Mouse (Mus musculus): ENCODE measurements around the gene Zfp786.
"Not testable (repeated sequence)": the region's sequence is repeated elsewhere in the genome, so short reads cannot be mapped to it uniquely, and the experiment has no call there.

Gene Zfp786

GRCm38 (mm10) chr6:47830104-47831078, at the start of gene Zfp786:
Zfp786 (minus strand) TSS chr6:47830867.
- ATAC-seq (ENCODE audit: low TSS enrichment), result peak; percentile 93

GRCm38 (mm10) chr6:47880166-47880565, 49.5 kb upstream of the Zfp786 start:
- ATAC-seq (ENCODE audit: low TSS enrichment), result no peak

- no peak for ATAC-seq (ENCODE audit: low TSS enrichment)
These were observed 48.5 kb upstream of the Zfp786 start for GRCm38 (mm10) chr6:47879049-47879716.

- no peak for ATAC-seq (ENCODE audit: low TSS enrichment)
These were observed 47.9 kb upstream of the Zfp786 start for GRCm38 (mm10) chr6:47878593-47878992.

GRCm38 (mm10) chr6:47878133-47878514, 47.5 kb upstream of the Zfp786 start:
- peak; percentile 17 for ATAC-seq (ENCODE audit: low TSS enrichment)

- ATAC-seq (ENCODE audit: low TSS enrichment), result peak; percentile 96
These were observed 46.9 kb upstream of the Zfp786 start for GRCm38 (mm10) chr6:47877461-47878132.

- no peak for ATAC-seq (ENCODE audit: low TSS enrichment)
These were observed 46.4 kb upstream of the Zfp786 start, which contains the start of gene Zfp282 for GRCm38 (mm10) chr6:47877058-47877457. Zfp282 (plus strand) TSS chr6:47877204.

- ATAC-seq (ENCODE audit: low TSS enrichment), result no peak
These were observed 41.6 kb upstream of the Zfp786 start for GRCm38 (mm10) chr6:47872266-47872665.

GRCm38 (mm10) chr6:47857729-47858128, 27.1 kb upstream of the Zfp786 start:
- not testable (repeated sequence) for ATAC-seq (ENCODE audit: low TSS enrichment)

GRCm38 (mm10) chr6:47857241-47857640, 26.6 kb upstream of the Zfp786 start:
- ATAC-seq (ENCODE audit: low TSS enrichment), result no peak

- no peak for ATAC-seq (ENCODE audit: low TSS enrichment)
These were observed 15.1 kb upstream of the Zfp786 start for GRCm38 (mm10) chr6:47845779-47846178.

- no peak for ATAC-seq (ENCODE audit: low TSS enrichment)
These were observed 11.7 kb upstream of the Zfp786 start for GRCm38 (mm10) chr6:47842337-47842736.

- ATAC-seq (ENCODE audit: low TSS enrichment), result no peak
These were observed 11.2 kb upstream of the Zfp786 start for GRCm38 (mm10) chr6:47841831-47842230.

GRCm38 (mm10) chr6:47841077-47841476, 10.4 kb upstream of the Zfp786 start:
- no peak for ATAC-seq (ENCODE audit: low TSS enrichment)

- ATAC-seq (ENCODE audit: low TSS enrichment), result no peak
These were observed 7.0 kb upstream of the Zfp786 start for GRCm38 (mm10) chr6:47837630-47838029.

- peak; percentile 68 for ATAC-seq (ENCODE audit: low TSS enrichment)
These were observed 5.4 kb upstream of the Zfp786 start for GRCm38 (mm10) chr6:47835984-47836521.

- ATAC-seq (ENCODE audit: low TSS enrichment), result peak; percentile 94
These were observed 4.9 kb upstream of the Zfp786 start, which contains the start of gene Zfp398 for GRCm38 (mm10) chr6:47835482-47835983. Zfp398 (plus strand) TSS chr6:47835661.

GRCm38 (mm10) chr6:47832220-47832619, 1.6 kb upstream of the Zfp786 start:
- no peak for ATAC-seq (ENCODE audit: low TSS enrichment)

- peak; percentile 60; the same call in 1 of the 2 replicates for ATAC-seq (ENCODE audit: low TSS enrichment)
These were observed 1.7 kb downstream of the Zfp786 start for GRCm38 (mm10) chr6:47828950-47829349.

GRCm38 (mm10) chr6:47827462-47827861, 3.2 kb downstream of the Zfp786 start:
- no peak for ATAC-seq (ENCODE audit: low TSS enrichment)

- ATAC-seq (ENCODE audit: low TSS enrichment), result no peak
These were observed 6.4 kb downstream of the Zfp786 start for GRCm38 (mm10) chr6:47824241-47824640.

- ATAC-seq (ENCODE audit: low TSS enrichment), result no peak
These were observed 8.9 kb downstream of the Zfp786 start for GRCm38 (mm10) chr6:47821776-47822175.
